Mouse (Mus musculus): ENCODE results near the gene 4933430I17Rik.
"Not testable (repeated sequence)": the region's sequence is repeated elsewhere in the genome, so short reads cannot be mapped to it uniquely, and the experiment has no call there.

The 4933430I17Rik gene

DNA sequence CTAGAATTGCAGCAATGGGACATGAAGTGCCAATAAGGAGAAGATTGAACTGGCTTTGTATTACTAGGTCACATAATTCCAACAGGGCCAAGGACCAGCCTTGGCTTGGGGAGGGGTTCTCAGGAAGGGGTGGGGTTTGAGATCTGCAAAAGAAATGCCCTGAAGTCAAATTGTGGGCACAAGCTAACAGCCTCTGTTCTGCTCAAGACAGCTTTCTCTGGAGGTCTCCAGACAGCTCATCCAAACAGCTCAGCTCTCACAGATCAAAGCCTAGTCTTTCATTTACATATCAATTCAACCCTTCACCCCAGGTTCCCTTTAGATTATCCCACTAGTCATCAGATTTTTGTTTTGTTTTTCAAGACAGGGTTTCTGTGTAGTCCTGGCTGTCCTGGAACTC is 19.6 kb downstream of the 4933430I17Rik start:
- no peak for DNase-seq (ENCODE audit: low spot score in 2 of 2)

DNA sequence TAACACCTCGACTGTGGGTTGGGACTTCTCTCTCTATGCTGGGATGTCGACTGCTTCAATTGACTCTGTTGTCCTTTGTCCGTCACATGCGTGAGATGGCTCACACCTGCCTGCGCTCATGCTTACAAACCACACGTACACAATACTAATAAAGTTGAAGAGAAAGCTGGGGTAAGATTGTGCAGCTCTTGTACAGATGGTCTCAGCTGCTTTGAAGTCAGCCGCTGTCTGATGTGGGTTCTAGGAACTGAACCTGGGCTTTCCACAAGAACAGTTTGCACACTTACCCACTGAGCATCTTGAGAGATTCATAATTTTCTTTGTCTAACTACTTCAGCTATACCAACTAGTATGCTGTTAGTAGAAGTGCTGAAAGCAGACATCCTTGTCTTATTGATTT is 26.8 kb downstream of the 4933430I17Rik start:
- DNase-seq (ENCODE audit: low spot score in 2 of 2): no peak

DNA sequence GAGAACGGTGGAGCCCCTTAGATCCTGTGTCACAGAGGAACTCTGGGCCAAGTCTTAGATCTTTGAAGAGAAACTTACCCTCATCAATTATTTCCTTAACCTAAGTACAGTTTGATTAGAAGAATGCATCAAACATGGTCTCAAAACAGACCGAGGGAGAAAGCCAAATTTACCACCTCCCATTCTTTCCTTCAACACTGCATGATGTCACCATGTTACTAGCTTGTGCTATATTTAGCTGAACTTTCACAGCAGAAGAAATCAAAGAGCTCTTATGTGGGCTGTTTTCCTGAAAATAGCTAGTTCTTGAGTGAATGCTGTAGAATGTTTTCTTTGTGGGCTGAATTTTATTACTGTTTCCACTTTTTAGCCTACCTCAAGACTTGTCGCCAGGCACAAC is 32.3 kb downstream of the 4933430I17Rik start:
- DNase-seq (ENCODE audit: low spot score in 2 of 2): no peak

DNA sequence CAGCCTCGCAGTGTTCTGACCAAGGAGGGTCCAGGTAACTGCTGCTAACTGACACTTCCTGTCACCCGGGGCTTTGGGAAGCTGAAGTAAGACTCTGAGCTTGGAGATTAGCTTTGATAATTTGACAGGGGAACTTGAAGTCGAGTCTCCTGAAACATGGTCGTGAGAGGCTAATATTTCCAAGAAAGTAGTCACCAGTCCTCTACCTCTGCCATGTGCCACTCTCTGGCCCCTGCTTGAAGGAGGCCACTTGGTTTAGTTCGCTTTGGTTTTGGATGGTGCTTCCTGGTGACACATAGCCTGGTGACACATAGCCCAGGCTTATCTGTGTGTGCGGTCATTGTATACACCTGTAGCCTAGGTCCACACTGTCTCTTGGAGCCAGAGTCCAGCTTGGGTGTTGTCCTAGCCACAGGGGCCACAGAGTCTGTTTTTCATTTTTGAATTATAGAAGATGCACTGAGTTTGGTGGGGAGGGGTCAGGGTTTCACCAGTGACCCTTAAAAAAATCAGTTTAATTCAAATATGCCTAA is 34.7 kb downstream of the 4933430I17Rik start, which contains the start of gene Rgs3:
TSS of gene Rgs3 (plus strand) at position 51 of the 533 bp plus-strand sequence.
- DNase-seq (ENCODE audit: low spot score in 2 of 2): no peak

DNA sequence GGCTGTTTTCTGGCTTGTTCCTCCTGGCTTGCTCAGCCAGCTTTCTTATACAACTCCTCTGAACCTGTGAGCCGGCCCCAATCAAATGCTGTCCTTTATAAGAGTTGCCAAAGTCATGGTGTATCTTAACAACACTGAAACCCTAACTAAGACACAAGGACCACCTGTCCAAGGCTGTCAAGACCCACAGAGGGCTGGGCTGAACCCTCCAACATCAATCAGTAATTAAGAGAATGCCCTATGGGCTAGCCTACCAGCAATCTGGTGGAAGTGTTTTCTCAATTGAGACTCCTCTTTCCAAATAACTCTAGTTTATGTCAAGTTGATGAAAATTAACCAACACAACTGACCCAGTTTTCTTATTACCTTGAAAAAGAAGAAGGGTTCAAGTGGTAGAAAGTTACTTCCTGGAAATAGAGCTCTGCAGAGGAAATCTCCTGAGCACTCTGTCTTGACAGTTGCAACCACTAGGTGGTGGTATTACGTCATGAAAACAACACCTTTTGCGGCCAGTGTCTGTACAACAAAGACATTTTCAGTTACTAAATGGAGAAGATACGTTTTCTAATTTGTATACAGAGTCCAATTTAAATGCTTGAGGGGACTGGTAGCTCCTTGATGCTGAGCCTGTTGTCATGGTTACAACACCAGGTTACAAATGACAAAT is 35.9 kb downstream of the 4933430I17Rik start:
- peak; percentile 48 to 79 for DNase-seq (ENCODE audit: low spot score in 2 of 2)

DNA sequence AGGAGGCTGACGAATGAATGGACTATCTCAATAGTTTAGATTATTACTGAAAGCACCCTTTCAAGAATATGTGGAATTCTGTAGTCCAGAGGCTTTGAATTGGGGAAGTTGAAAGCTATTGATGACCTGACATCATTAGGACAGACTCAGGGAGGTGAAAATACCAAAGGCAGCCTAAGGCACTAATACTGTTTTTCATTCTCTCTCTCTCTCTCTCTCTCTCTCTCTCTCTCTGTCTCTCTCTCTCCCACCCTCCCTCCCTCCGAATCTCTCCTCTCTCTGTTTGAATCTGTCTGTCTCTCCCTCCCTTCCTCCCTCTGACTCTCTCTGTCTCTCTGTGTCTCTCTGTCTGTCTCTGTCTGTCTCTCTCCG is 36.4 kb downstream of the 4933430I17Rik start:
- no peak for DNase-seq (ENCODE audit: low spot score in 2 of 2)

DNA sequence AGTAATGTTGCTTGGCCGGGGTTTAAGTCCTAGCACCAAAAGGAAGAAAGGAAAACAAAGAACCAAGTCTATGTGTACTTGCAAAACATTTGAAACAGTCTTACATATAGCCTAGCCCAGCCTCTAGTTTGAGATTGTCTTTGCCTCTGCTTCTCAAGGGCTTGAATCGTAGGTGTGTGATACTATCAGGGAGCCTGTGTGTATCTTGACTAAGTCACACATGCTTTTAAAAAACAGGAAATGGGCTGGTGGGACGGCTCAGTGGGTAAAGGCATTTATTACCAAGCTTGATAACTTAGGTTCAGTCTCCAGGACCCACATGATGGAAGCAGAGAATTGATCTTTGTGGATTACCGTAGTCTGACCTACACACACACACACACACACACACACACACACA is 36.8 kb downstream of the 4933430I17Rik start:
- DNase-seq (ENCODE audit: low spot score in 2 of 2): no peak

DNA sequence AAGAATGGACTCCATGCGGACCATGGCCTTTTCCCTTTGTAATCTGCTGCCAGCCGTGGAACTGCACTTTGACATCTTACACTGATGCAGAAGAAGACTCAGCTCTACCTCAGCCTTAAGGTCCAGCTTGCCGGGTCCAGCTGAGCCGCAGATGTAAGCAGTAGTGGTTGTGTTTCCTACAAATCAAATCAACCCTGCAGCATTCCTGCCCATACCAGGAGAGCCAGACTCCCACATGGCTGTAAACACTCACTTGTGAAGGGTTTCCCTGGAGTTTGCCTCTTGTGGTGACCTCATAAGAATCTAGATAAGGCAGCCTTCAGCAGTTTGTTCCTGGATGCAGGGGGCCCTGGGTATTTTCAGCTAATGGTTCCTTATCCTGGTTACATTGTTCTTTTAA is 41.4 kb downstream of the 4933430I17Rik start:
- no peak for DNase-seq (ENCODE audit: low spot score in 2 of 2)

DNA sequence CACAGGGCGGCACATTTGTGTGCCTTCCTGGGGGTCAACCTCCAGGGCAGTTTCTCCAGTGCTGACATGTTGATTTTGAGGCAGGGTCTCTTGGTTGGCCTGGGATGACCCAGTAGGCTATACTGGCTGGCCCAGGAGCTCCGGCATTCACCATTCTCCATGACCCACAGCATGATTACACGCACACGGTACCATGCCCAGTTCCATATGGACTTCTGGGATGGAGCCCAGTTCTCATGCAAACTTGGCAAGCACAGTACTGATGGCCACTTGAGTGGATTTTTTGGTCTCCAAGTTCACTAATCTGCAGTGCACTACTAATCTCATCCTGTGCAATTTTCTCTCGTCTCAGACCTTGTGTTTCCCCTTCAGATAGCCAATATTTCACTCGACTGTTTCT is 42.5 kb downstream of the 4933430I17Rik start:
- DNase-seq (ENCODE audit: low spot score in 2 of 2): no peak

DNA sequence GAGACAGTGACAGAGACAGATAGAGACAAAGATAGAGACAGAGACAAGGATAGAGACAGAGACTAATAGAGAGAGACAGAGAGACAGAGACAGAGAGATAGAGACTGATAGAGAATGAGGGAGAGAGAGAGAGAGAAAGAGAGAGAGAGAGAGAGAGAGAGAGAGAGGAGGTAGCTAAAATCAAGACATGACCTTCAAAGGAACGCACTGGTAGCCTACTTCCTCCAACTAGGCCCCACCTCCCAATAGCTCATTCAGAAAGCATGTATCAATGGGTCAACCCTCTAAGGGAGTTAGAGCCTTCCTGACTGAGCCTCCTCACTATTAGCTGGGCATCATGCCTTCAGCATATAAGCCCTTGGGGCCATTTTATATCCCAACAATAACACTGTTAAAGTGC is 43.2 kb downstream of the 4933430I17Rik start:
- DNase-seq (ENCODE audit: low spot score in 2 of 2): no peak

DNA sequence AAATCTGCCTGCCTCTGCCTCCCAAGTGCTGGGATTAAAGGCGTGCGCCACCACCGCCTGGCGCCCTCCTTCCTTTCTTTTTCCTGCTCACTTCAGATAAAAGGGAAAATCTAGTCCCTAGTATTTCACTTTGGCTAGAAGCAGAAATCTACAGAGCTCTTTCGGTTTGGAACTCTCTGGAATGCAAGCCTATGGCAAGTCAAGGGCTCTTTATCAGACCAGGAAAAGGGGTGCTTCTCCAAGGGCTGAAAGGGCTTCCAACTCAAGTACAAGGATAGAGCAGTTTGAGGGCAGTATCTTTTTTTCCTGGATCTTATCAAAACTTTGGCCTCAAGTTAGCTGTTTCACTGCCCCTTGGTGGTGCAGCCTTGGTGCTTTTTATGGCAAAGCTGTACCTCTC is 44.4 kb downstream of the 4933430I17Rik start:
- no peak for DNase-seq (ENCODE audit: low spot score in 2 of 2)

DNA sequence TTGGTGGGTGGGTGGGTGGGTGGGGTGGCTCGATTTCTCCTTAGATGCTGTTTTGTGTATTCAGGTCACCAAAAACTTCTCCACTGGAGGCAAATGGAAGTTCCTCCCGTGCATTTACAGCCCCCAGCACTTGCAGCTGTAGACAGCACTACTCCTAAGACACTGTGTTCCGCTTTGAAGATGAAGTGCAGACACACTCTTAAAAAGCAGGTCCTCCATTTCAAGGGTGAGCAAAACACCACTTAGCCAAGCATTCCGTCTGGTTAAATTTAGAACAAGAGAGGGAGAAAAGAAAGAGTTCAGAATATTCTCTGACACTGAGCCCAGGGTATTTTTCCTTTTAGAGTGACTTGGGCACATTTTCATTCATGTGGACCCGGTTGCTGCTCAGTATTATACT is 44.9 kb downstream of the 4933430I17Rik start:
- no peak for DNase-seq (ENCODE audit: low spot score in 2 of 2)

DNA sequence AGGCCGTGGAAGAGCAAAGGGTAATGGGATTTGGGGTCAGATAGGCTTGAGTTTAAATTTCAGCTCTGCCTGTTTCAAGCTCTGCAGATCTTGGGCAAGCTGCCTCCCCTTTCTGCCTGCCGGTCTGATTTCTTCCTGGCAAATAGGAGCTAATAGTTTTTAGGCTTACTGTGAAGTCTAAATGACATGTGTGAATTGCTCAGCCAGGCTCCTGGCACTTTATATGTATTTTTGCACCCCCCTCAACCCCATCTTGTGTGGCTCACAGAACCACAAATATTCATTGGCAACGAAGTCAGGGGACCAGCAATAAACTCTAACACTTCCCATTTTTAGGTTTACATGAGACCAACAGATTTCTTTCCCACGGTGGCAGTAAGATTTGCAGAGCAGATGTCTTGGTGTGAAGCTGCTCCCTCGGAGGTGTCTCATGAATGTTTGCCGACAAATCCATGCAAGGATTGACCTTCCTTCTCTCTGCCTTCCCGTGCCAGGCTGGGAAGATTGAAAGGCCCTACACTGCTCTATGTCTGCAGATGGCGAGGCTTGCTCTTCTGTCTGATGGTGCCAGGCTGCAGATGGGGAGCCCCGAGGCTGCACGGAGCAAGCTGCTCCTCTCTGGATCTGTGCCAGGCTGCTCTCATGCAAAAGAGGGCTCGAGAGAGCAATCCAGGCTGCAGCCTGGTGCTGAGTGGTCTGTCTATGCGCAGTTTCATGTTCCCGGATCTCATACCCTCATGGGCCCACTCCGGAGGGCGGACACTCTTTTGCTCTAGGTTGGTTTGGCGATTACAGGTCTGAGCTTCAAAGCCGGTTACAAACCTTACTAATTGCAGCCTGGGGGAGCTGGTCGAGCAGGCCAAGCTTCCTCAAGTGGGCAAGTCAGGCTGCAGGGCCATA is 57.4 kb downstream of the 4933430I17Rik start:
- peak; percentile 67 to 92 for DNase-seq (ENCODE audit: low spot score in 2 of 2)

DNA sequence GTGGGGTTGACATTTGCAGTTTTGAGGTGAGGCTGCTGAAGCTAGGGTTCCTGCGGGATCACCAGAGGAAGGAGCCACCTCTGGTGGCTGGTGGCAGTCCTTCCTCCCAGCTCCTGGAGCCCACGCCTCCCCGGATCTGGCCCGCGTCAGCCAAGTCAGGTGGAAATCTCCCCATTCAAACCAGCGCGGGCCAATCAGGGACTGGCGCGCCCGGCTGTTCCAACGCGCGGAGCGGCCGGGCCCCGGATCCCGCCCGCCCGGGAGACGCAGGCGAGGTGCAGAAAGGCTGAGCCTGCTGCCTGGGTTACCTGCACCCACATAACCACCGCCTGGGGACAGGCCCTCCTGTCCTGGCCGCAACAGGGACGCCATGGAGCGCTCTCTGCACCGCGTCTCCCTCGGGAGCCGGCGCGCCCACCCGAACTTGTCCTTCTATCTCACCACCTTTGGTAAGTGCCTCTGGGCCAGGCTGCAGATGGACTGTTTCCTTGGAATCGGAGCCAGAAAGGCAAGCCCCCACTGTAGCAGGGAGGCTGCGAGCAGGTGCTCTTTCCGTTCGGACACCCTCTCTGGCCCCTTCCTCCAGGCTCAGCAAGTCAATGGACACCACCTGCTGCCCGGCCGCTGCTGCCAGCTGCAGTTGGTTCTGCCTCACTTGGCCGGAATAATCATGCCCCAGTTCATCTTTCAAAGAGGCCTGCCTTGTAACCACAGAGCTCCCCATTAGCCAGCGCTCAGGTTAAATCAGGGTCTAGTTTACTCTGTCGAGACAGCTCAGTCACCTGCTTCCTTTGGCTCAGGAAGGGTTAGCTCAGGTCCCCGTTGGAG is 58.3 kb downstream of the 4933430I17Rik start:
- DNase-seq (ENCODE audit: low spot score in 2 of 2): peak in 1 of 2 experiments; percentile 77

DNA sequence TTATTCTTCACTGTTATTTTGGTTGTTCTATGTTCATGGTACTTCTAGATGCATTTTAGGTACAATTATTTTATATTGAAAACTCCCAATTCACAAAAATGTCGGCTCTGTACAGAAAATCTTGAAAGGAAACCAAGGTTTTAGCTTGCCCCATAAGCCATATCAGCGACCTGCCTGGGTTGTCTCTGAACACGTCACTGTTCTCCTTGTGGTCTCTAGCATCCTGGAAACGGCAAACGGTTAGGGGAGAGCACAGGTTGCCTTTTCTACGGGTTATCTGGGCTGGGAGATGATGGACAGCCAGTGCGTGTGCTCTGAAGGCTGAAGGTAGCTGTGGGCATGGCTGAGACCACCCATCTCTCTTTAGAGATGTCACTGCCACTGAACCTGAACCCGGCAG is 61.9 kb downstream of the 4933430I17Rik start:
- DNase-seq (ENCODE audit: low spot score in 2 of 2): no peak

DNA sequence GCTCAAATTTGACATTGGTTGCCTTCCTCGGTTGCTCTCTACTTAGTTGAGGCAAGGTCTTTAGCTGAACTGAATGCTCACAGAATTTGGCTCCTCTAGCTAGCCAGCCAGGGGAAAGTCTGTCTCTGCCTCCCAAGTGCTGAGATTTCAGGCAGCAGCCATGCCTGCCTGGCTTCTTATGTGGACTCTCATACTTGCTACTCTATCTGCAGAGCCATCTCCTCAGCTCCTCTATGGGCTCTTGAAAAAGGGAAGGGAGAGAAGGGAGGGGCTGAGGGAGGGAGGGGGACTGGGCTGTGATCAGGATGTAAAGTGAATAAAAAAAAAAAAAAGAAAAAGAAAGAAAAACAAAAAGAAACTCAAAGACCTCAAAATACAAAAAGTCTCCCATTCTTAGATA is 65.7 kb downstream of the 4933430I17Rik start:
- no peak for DNase-seq (ENCODE audit: low spot score in 2 of 2)

DNA sequence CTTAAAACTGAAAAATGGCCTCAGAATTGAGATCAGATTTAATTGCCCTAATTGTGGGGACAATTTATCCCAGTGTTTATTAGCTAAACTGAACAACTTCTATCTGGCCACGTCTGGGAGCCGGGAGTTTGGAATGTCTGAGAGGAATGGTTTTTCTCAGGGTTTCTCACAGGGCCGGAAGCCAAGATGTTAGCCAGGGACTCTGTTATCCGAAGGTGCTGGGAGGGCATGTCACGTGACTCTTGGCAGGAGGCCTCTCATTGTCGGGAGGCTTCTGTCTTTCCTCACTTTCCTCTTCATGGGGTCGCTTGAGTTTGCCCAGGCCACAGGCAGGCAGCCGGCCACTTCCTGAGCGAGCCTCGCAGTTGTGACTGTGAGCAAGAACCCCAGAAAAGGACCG is 66.2 kb downstream of the 4933430I17Rik start:
- no peak for DNase-seq (ENCODE audit: low spot score in 2 of 2)

DNA sequence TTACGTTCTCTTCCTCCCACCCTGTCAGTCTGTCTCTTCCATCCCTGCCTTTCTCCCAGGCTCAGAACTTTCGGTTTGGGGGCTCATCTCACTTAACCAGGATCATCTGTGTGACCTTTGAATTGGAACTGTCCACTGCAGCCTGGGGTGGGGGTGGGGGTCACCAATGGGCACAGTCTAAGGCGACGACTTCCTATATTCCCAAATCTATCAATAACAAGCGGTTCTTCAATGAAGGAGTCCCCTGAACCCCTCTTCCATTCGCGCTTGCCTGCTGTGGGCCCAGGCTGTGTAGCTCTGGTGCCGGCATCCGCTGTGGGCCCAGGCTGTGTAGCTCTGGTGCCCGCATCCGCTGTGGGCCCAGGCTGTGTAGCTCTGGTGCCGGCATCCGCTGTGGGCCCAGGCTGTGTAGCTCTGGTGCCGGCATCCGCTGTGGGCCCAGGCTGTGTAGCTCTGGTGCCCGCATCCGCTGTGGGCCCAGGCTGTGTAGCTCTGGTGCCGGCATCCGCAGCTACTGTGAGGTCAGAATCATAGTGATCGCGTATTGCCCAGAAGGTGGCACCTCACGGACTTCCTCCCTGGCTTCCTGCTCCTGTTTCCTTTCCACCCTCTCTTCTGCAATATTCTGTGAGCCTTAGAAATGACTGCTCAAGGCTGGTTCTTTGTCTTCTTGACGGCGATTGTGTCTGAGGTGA is 68.5 kb downstream of the 4933430I17Rik start:
- DNase-seq (ENCODE audit: low spot score in 2 of 2): not testable (repeated sequence)

DNA sequence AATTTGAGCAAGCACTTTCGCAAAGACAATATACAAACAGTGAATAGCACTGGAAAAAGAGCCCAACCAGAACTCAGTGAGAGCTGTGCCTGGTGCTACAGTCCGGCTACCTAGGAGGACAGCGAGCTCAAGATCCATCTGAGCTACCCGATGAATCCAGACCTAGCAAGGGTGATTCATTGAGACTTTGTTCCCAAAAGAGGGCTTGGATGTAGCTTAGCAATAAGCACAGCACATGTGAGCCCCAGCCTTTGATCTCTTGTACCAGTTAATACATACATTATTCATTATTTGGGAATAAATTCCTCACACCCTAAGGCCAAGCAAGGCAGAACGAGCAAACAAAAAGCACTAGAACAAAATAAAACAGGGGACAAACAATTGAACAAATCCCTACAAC is 69.3 kb downstream of the 4933430I17Rik start:
- no peak for DNase-seq (ENCODE audit: low spot score in 2 of 2)

DNA sequence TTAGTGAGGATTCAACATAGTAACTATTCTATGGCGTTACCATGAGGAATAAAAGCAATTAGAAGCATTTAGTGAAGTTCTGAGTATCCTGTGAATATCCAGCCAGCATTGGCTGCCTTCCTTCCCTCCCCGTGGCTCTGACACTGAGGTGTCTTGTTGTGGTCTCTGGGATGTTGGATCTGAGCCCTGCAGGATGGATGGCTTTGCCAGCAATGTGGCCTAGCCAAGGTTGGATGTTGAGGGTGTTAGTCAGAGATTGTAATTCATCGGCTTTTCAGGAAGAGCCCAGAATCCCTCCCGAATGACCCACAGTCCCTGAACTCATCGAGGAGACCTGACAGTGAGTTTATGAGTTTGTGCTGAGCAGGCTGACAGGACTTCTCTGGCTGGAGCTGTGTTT is 70.9 kb downstream of the 4933430I17Rik start:
- peak in 1 of 2 experiments; percentile 56 for DNase-seq (ENCODE audit: low spot score in 2 of 2)
